Mouse (Mus musculus): ENCODE data around the gene Actr8. TPM values are rescaled to one million over a fixed set of nuclear protein-coding genes. Genes with fewer than 3 reads are reported as not detected.

The Actr8 gene
- polyA plus RNA-seq (2014; fragmentation: Illumina TruSeq; extraction: RNeasy Lipid Tissue Mini Kit (QIAGEN cat#74804); ENCODE audit: insufficient read depth, low read depth, low replicate concordance), result 25.2 TPM

DNA sequence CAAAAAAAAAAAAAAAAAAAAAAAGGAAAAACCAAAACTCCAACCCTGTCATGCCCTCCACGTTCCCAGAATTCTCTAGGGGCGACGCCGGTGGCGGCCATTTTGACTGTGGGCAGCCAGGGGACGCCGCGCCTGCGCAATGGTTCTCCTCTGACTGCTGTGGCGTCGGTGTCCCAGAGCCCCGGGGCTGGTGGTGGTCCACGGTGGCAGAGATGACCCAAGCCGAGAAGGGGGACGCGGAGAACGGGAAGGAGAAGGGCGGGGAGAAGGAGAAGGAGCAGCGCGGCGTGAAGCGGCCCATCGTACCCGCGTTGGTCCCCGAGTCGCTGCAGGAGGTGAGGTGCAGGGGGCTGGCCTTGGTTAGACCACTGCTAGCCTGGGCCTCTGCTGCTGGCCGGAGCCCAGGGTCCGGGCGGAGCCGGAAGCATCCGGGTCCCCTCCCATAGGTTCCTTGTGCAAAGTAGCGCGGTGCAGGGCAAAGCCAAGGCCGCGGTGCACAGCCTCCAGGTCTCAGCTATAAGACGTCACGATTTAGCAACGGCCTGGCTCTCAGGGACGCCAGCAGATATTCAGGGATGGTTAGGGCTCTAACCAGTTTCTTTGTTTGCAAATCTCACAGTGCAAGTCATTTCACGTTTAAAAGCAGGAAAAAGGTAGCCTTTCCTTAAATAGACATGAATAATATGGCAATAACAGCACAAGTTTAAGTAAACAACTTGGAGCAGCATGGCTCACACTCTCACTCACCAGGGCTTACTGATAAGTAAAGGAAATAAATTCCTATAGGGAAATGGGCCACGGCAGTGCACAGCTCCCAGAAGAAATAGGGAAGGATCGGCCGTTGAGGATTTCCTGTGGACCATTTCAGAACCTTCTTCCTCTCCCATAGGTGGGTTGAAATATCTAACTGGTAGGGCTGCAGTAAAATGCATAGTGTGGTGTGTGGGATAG lies at the start of gene Actr8:
Gene Actr8, plus strand, starts transcription at position 84 of the 951 bp plus-strand sequence.

DNA sequence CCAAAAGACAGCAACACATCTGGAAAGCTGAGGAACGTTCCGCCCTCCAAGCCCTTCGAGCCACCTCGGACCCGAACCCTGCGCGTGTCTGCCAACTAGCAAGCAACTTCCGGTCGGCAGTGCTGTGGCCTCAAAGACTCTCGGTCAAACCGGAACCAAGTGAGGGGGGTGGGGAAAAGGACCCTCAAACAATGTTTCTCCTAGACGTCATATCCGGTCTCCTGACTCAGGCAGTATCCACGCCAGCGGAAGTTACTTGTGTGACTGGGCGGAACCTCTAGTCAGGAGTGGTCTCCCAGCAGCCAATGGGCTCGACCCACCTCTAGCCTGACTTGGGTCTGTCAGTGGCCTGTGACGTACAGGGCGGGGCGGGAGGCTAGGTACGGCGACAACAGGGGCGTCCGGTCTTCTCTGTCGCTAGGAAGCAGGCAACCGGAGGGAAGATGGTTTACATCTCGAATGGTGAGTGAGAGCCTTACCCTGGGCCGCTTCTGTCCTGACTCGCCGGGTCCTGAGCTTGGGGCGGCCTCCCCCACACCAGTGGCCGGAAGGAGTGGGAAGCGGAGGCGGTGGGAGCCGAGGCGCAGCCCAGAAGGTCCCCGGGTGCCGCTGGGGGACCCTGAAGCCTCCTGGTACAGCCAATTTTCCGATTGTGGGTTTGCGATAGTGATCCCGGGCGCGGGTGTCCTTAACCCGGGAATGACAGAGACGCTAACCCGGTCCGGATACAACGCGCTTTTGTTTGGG lies 9.9 kb upstream of the Actr8 start, which contains the start of gene Selenok:
Gene Selenok, plus strand, starts transcription at position 234 of the 747 bp plus-strand sequence.

DNA sequence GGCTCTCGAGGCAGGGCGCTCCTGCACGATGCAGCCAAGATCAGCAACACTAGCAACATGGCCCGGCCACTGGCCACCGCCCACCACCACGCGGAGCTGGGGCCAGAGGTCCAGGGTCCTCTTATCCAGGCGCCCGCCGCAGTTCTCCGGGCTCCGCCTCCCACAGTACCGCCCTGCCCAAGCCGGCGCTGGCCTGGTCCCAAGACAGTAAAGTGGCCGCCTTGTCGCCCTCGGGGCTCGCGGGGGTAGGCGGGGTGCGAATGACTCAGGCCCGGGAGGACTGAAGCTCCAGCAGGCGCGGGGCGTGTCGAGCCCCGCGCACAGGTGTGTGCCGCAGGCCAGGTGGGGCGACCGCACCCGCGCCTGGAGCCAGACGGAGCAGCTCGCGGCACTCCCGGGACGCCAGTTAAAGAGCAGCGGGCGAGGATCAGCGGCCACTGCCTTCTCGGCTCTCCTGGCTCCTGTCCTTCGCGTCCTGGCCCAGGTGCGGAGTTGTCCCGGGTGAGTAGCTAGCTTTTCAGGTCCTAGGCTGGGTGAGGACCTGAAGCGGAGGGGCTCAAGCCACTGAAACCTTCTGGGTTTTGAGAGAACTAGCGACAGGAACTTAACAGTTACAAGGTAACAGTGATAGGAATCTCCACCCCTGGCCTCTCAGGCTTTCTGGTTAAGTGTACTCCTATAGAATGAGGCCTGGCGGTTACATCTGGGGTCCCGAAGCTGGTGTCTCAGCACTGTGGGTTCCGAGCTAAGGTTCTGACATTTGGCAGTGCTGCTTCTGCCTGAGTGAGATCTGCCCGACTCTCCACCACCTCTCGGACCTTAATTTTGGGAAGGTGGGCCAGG lies 30.8 kb downstream of the Actr8 start, which contains the start of the genes Il17rb and Chdh:
Gene Il17rb, minus strand, starts transcription at position 164 of the 843 bp plus-strand sequence.
Gene Chdh, plus strand, starts transcription at position 291 of the 843 bp plus-strand sequence.

Other genes starting within 250 kb of the Actr8 start
- 284 TPM for gene Selenok, start 10.0 kb upstream of the Actr8 start, polyA plus RNA-seq (2014; fragmentation: Illumina TruSeq; extraction: RNeasy Lipid Tissue Mini Kit (QIAGEN cat#74804); ENCODE audit: insufficient read depth, low read depth, low replicate concordance)
- gene Il17rb, start 30.6 kb downstream of the Actr8 start, polyA plus RNA-seq (2014; fragmentation: Illumina TruSeq; extraction: RNeasy Lipid Tissue Mini Kit (QIAGEN cat#74804); ENCODE audit: insufficient read depth, low read depth, low replicate concordance), result 0.30 TPM
- gene Chdh, start 30.7 kb downstream of the Actr8 start, polyA plus RNA-seq (2014; fragmentation: Illumina TruSeq; extraction: RNeasy Lipid Tissue Mini Kit (QIAGEN cat#74804); ENCODE audit: insufficient read depth, low read depth, low replicate concordance), result 0.54 TPM